Mouse (Mus musculus) frontal cortex, postnatal 14 days (tissue): ENCODE data around the gene Hbs1l.

ENCODE experiments used
- DNase-seq, 2 experiments: peaks; one replicate each; pipeline ENCODE4 v3.0.0; 2022; ENCODE audit warnings: low spot score in 2 of 2

The Hbs1l gene

GRCm38 (mm10) chr10:21304672-21305632 lies 9.2 kb downstream of the Hbs1l start:
- no peak for DNase-seq

GRCm38 (mm10) chr10:21313732-21314131 lies 18.0 kb downstream of the Hbs1l start:
- DNase-seq: no peak

GRCm38 (mm10) chr10:21316123-21316522 lies 20.3 kb downstream of the Hbs1l start:
- no peak for DNase-seq

- no peak for DNase-seq
Observed at GRCm38 (mm10) chr10:21318250-21318649, 22.5 kb downstream of the Hbs1l start.

- DNase-seq: no peak
Observed at GRCm38 (mm10) chr10:21318996-21319395, 23.2 kb downstream of the Hbs1l start.

- no peak for DNase-seq
Observed at GRCm38 (mm10) chr10:21320601-21321000, 24.8 kb downstream of the Hbs1l start.

- DNase-seq: no peak
Observed at GRCm38 (mm10) chr10:21326352-21326751, 30.6 kb downstream of the Hbs1l start.

GRCm38 (mm10) chr10:21327605-21328135 lies 31.9 kb downstream of the Hbs1l start:
- DNase-seq: no peak

- no peak for DNase-seq
Observed at GRCm38 (mm10) chr10:21334349-21335105, 38.7 kb downstream of the Hbs1l start.

- DNase-seq: no peak
Observed at GRCm38 (mm10) chr10:21335534-21335933, 39.8 kb downstream of the Hbs1l start.

GRCm38 (mm10) chr10:21337191-21337590 lies 41.4 kb downstream of the Hbs1l start:
- DNase-seq: no peak

- no peak for DNase-seq
Observed at GRCm38 (mm10) chr10:21341706-21342105, 45.9 kb downstream of the Hbs1l start.

- DNase-seq: no peak
Observed at GRCm38 (mm10) chr10:21342331-21343005, 46.7 kb downstream of the Hbs1l start.

- DNase-seq: no peak
Observed at GRCm38 (mm10) chr10:21347332-21347731, 51.6 kb downstream of the Hbs1l start.

GRCm38 (mm10) chr10:21349449-21349848 lies 53.7 kb downstream of the Hbs1l start:
- DNase-seq: no peak

GRCm38 (mm10) chr10:21349946-21350345 lies 54.2 kb downstream of the Hbs1l start:
- no peak for DNase-seq

- DNase-seq: no peak
Observed at GRCm38 (mm10) chr10:21350531-21351515, 55.0 kb downstream of the Hbs1l start.

- no peak for DNase-seq
Observed at GRCm38 (mm10) chr10:21351766-21352165, 56.0 kb downstream of the Hbs1l start.

GRCm38 (mm10) chr10:21353890-21354289 lies 58.1 kb downstream of the Hbs1l start:
- DNase-seq: no peak

- no peak for DNase-seq
Observed at GRCm38 (mm10) chr10:21354506-21354905, 58.7 kb downstream of the Hbs1l start.

GRCm38 (mm10) chr10:21357986-21358385 lies 62.2 kb downstream of the Hbs1l start:
- no peak for DNase-seq
